Mouse (Mus musculus) neural tube, embryonic 13.5 days (tissue): ENCODE data around the gene Gm4787. TPM values are rescaled to one million over a fixed set of nuclear protein-coding genes. Genes with fewer than 3 reads are reported as not detected.
A peak's percentile ranks its signal among the peaks of the same experiment; 100 is the strongest.
"Not testable (repeated sequence)": the region's sequence is repeated elsewhere in the genome, so short reads cannot be mapped to it uniquely, and the experiment has no call there.

Source experiments
- ATAC-seq: fragments of 200-750 bp; cut with Nextera tagmentation; 2 replicates; pipeline ENCODE4 v1.8.0; 2017; ENCODE audit warnings: low read depth, mild to moderate bottlenecking, moderate TSS enrichment, moderate library complexity
- H3K27ac ChIP-seq: fragments of 300-500 bp; sonication (generic); replicated peaks from 2 replicates; pipeline ENCODE4 v1.5.1; 2015; ENCODE audit warnings: moderate library complexity, mild to moderate bottlenecking, inconsistent platforms
- H3K27me3 ChIP-seq: fragments of 300-500 bp; sonication (generic); 2 replicates; pipeline ENCODE4 v1.6.1; 2015; ENCODE audit warnings: mild to moderate bottlenecking, inconsistent platforms
- H3K36me3 ChIP-seq: fragments of 300-500 bp; sonication (generic); 2 replicates; pipeline ENCODE4 v1.6.1; 2015; ENCODE audit warnings: mild to moderate bottlenecking, inconsistent platforms
- H3K4me1 ChIP-seq: fragments of 300-500 bp; sonication (generic); replicated peaks from 2 replicates; pipeline ENCODE4 v1.6.1; 2015; ENCODE audit warnings: inconsistent platforms
- H3K4me2 ChIP-seq: fragments of 300-500 bp; sonication (generic); 2 replicates; pipeline ENCODE4 v1.6.1; 2015; ENCODE audit warnings: inconsistent platforms, mild to moderate bottlenecking, moderate library complexity
- H3K4me3 ChIP-seq: fragments of 300-500 bp; sonication (generic); 2 replicates; pipeline ENCODE4 v1.5.1; 2015; ENCODE audit warnings: mild to moderate bottlenecking, inconsistent platforms
- H3K9ac ChIP-seq: fragments of 300-500 bp; sonication (generic); 2 replicates; pipeline ENCODE4 v1.6.1; 2015; ENCODE audit warnings: moderate library complexity, mild to moderate bottlenecking, inconsistent platforms
- H3K9me3 ChIP-seq: fragments of 300-500 bp; sonication (generic); 2 replicates; pipeline ENCODE4 v1.6.1; 2016; ENCODE audit warnings: inconsistent platforms
- WGBS: fragments of 180-500 bp; shearing (Covaris S2); methylation state at CpG from one replicate; pipeline ENCODE4 v1.1.7; 2015; 5-methylcytosine and 5-hydroxymethylcytosine counted together
- polyA plus RNA-seq: library from polyadenylated mRNA; unstranded; fragments of >200 nt; fragmentation: Nextera tagmentation; extraction: Ambion mirVana; gene quantifications from 2 replicates; pipeline ENCODE4 v1.2.1, GENCODE M21; 2015

Gm4787 gene
- polyA plus RNA-seq, result 0.23 and 0.31 TPM in 2 replicates

GRCm38 (mm10) chr12:81379364-81379763 is at the start of gene Gm4787:
Gene Gm4787, minus strand, starts transcription at chr12:81379464.
- H3K36me3 ChIP-seq, H3K4me2 ChIP-seq, H3K9ac ChIP-seq, H3K4me1 ChIP-seq, H3K27ac ChIP-seq, ATAC-seq, H3K4me3 ChIP-seq, H3K9me3 ChIP-seq, H3K27me3 ChIP-seq: not testable (repeated sequence)
- 73% methylated on average over 1 of the region's 1 CpGs for WGBS

DNA sequence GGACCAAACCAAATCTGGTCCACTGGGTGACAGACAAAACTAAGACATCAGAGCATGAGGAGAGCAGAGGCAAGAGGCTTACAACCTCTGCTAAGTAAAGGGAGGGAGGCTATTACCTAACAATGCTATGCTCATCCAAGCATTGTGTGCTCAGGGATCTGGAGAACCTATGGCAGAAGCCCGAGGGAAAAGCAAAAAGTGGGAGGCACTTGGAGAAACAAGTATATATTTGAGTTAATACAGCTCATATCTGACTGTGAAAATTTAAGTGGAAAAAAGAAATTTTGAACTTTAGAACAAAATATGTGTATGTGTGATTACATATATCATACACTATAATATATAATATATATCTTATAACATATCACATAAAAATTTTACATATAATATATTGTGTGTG is 42.6 kb upstream of the Gm4787 start, which contains the start of gene Adam4:
TSS of gene Adam4 (minus strand) at position 101 of the 400 bp plus-strand sequence.
- Histone ChIP-seq H3K9me3 (peaks cover 19% of the 10 kb centered on the region; the same call in 1 of the 2 replicates), H3K27me3 (no peaks in the 10 kb centered on the region), H3K4me3 (no peak within 1 kb of the TSS), H3K4me1 (no peaks in the 10 kb centered on the region), H3K4me2 (no peak within 1 kb of the TSS), H3K9ac (no peak within 1 kb of the TSS), H3K27ac (no peak within 1 kb of the TSS), H3K36me3 (peaks cover 21% of the 10 kb centered on the region)
- ATAC-seq, result no peak
- 75% methylated on average over 1 of the region's 1 CpGs for WGBS

- no peak overlapping the region for H3K27ac ChIP-seq
- no peaks in the 10 kb centered on the region for H3K9me3 ChIP-seq
- H3K4me2 ChIP-seq, result no peak overlapping the region
- WGBS, result 96% methylated on average over 3 of the region's 3 CpGs
- no peaks in the 10 kb centered on the region for H3K36me3 ChIP-seq
- H3K9ac ChIP-seq, result no peak overlapping the region
- H3K4me3 ChIP-seq, result no peak overlapping the region
- no peaks in the 10 kb centered on the region for H3K4me1 ChIP-seq
- ATAC-seq, result no peak
- H3K27me3 ChIP-seq, result no peaks in the 10 kb centered on the region
Observed at GRCm38 (mm10) chr12:81413211-81413610, 33.9 kb upstream of the Gm4787 start.

DNA sequence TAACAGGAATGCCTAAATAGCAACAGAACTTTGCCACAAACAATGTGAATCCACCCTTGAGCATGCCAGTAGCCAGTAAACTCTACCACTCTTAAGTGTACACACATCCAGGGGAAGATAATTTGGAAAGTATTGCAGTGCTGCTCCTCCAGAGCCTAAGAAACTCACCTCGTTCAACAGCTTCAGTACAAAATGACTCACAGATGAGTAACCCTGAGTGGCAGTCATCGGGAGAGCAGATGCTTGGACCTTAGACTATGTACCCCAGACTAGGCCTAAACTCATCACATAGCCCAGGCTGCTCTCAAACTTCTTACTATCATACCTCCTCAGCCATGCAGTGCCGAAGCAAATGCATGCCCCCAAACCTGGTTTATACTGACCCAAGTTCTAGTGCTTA is 29.7 kb upstream of the Gm4787 start:
- Histone ChIP-seq H3K27ac (no peak overlapping the region), H3K4me1 (no peaks in the 10 kb centered on the region), H3K9me3 (no peaks in the 10 kb centered on the region), H3K4me3 (no peak overlapping the region), H3K4me2 (no peak overlapping the region), H3K9ac (no peak overlapping the region), H3K27me3 (no peaks in the 10 kb centered on the region), H3K36me3 (no peaks in the 10 kb centered on the region)
- 85% methylated on average over 3 of the region's 3 CpGs for WGBS
- ATAC-seq, result no peak

GRCm38 (mm10) chr12:81402187-81402586 is 22.9 kb upstream of the Gm4787 start:
- no peak overlapping the region for H3K27ac ChIP-seq
- H3K4me2 ChIP-seq, result no peak overlapping the region
- no peak for ATAC-seq
- no peak overlapping the region for H3K4me3 ChIP-seq
- no peaks in the 10 kb centered on the region for H3K27me3 ChIP-seq
- H3K9me3 ChIP-seq, result no peaks in the 10 kb centered on the region
- 18% methylated on average over 1 of the region's 1 CpGs for WGBS
- H3K4me1 ChIP-seq, result no peaks in the 10 kb centered on the region
- H3K36me3 ChIP-seq, result no peaks in the 10 kb centered on the region
- H3K9ac ChIP-seq, result no peak overlapping the region

GRCm38 (mm10) chr12:81333841-81334240 is 45.4 kb downstream of the Gm4787 start:
- Histone ChIP-seq H3K4me1 (peaks cover 21% of the 10 kb centered on the region), H3K27me3 (peaks cover 22% of the 10 kb centered on the region), H3K27ac (0 out of 2 replicates have a peak overlapping the region, but pooled peaks have one; percentile 90), H3K9me3 (no peaks in the 10 kb centered on the region), H3K4me2 (peak overlapping the region; percentile 86), H3K9ac (peak overlapping the region; percentile 89), H3K4me3 (peak overlapping the region; percentile 62), H3K36me3 (no peaks in the 10 kb centered on the region)
- no peak for ATAC-seq
- WGBS, result 74% methylated on average over 5 of the region's 5 CpGs

DNA sequence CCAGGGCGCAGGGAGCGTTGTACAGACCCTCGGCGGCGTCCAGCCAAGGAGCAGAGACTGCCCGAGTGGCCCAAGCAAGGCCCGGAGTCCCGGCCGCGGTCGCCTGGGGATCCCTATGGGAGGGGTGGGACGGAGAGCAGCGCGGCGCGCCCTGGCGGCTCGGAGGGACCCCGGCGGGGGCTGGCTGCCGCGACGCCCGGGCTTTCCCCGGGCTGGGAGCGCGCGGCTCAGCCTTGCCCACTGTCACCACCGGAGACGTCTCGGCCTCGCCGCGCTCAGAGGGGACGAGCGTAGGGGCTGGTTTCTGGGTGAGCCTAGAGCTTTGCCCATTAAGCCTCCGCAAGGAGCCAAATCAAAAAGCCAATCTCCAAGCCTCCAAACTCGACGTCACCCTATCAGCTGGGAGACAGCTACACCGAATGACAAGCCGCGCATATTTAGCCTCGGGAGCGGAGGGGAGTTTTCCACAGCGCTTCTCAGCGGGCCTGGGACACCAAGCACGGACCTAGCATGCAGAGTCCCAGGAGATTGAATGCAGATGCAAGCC is 46.3 kb downstream of the Gm4787 start, which contains the start of gene Slc8a3:
TSS of gene Slc8a3 (minus strand) at position 306 of the 547 bp plus-strand sequence.
- no peaks in the 10 kb centered on the region for H3K36me3 ChIP-seq
- peak within 1 kb of the TSS; percentile 86 for H3K4me2 ChIP-seq
- H3K9ac ChIP-seq, result peak within 1 kb of the TSS; percentile 89
- H3K27me3 ChIP-seq, result peaks cover 22% of the 10 kb centered on the region
- H3K4me1 ChIP-seq, result peaks cover 21% of the 10 kb centered on the region
- under 1% methylated on average over 44 of the region's 47 CpGs for WGBS
- peak; percentile 58 for ATAC-seq
- peak within 1 kb of the TSS; percentile 62 for H3K4me3 ChIP-seq
- peak within 1 kb of the TSS; percentile 90 for H3K27ac ChIP-seq
- H3K9me3 ChIP-seq, result no peaks in the 10 kb centered on the region

GRCm38 (mm10) chr12:81331937-81332874 is 47.1 kb downstream of the Gm4787 start:
- peak; percentile 76 for ATAC-seq
- Histone ChIP-seq H3K27me3 (peaks cover 22% of the 10 kb centered on the region), H3K4me1 (peaks cover 21% of the 10 kb centered on the region), H3K9me3 (no peaks in the 10 kb centered on the region), H3K4me3 (peak overlapping the region; percentile 62), H3K27ac (peak overlapping the region; percentile 90), H3K9ac (peak overlapping the region; percentile 89), H3K36me3 (no peaks in the 10 kb centered on the region), H3K4me2 (peak overlapping the region; percentile 86)
- 1% methylated on average over 46 of the region's 54 CpGs for WGBS

GRCm38 (mm10) chr12:81331046-81331638 is 48.1 kb downstream of the Gm4787 start:
- Histone ChIP-seq H3K36me3 (no peaks in the 10 kb centered on the region), H3K4me1 (peaks cover 21% of the 10 kb centered on the region), H3K4me3 (peak overlapping the region; percentile 62), H3K27me3 (peaks cover 22% of the 10 kb centered on the region), H3K9ac (peak overlapping the region; percentile 89), H3K9me3 (no peaks in the 10 kb centered on the region), H3K27ac (peak overlapping the region; percentile 90), H3K4me2 (peak overlapping the region; percentile 86)
- 33% methylated on average over 5 of the region's 5 CpGs for WGBS
- ATAC-seq, result peak; percentile 5; the same call in 1 of the 2 replicates

Other genes starting within 250 kb of the Gm4787 start
- gene Slc8a3, start 46.3 kb downstream of the Gm4787 start, polyA plus RNA-seq, result 5.2 and 6.7 TPM in 2 replicates
- gene Adam4, start 42.5 kb upstream of the Gm4787 start, polyA plus RNA-seq, result 0.50 and 0.63 TPM in 2 replicates
- gene Cox16, start 105.7 kb upstream of the Gm4787 start, polyA plus RNA-seq, result 152 and 167 TPM in 2 replicates
- gene Gm20498, start 153.4 kb upstream of the Gm4787 start, polyA plus RNA-seq, result 42.2 and 46.3 TPM in 2 replicates
- 30.8 and 39.0 TPM in 2 replicates for gene Synj2bp, start 153.4 kb upstream of the Gm4787 start, polyA plus RNA-seq
- 0.88 and 1.1 TPM in 2 replicates for gene Adam21, start 189.0 kb upstream of the Gm4787 start, polyA plus RNA-seq
- 56.1 and 59.3 TPM in 2 replicates for gene Med6, start 215.5 kb upstream of the Gm4787 start, polyA plus RNA-seq